Mouse (Mus musculus): ENCODE results near the gene Cd46.

GRCm38 (mm10) chr1:195012531-195012930, 79.5 kb downstream of the Cd46 start:
- TF ChIP-seq CTCF (IDR thresholded peaks at IDR 0.05; ENCODE audit: low read depth, low read length) (no peak), POLR2A (IDR thresholded peaks at IDR 0.05; ENCODE audit: insufficient read depth, low read length) (no peak)
